Mouse (Mus musculus): ENCODE data around the gene Epb41l2. TPM values are rescaled to one million over a fixed set of nuclear protein-coding genes. Genes with fewer than 3 reads are reported as not detected.

The Epb41l2 gene
- total RNA-seq, 1 experiment from 2014 or later = 77.6 TPM

DNA sequence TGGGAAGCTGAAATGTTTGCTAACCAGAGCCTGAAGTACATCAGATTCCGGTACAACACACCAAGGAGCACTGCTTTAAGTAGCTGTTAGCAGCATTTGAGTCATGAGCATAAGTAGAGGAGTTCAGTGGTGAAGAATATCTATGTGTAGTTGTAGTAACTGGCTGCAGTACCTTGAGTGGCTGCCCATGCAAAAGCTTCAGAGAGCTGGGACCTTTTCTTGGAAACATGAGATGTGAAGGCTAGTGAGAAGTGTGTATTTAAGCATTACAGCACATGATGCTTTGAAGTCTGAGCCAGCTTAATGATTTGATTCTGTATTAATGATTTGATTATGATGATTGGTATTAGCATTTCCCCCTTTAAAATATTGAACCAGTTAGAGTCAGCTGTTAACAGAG is 34.1 kb downstream of the Epb41l2 start:
- no peak for ATAC-seq (replicated peaks; ENCODE audit: insufficient number of reproducible peaks, low FRiP score, low TSS enrichment, poor library complexity, severe bottlenecking)

DNA sequence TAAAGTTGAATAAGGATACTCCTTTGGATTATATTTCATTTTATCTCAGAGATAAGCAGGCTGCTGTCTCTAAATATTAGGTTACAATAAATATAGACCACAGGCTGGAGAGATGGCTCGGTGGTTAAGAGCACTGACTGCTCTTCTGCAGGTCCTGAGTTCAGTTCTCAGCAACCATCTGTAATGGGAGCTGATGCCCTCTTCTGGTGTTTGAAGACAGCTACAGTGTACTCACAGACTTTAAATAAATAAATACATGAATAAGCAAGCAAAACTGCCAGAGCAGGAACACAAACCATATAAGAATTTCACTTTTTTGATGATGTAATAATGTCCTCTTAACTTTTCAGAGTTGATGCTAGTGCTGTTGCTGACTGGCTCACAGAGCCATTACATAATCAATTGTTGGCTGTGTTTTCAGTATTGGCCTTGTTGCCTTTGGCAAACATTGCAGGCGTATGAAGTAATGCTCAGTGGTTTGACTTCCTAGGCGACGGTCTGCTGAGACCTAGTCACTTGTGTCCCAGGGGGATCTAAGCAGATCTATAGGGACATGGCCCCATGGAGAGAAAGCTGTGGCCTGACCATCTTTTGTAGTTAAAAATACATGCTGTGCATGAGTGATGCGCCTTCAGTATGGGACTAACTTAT is 35.8 kb downstream of the Epb41l2 start:
- no peak for ATAC-seq (replicated peaks; ENCODE audit: insufficient number of reproducible peaks, low FRiP score, low TSS enrichment, poor library complexity, severe bottlenecking)

DNA sequence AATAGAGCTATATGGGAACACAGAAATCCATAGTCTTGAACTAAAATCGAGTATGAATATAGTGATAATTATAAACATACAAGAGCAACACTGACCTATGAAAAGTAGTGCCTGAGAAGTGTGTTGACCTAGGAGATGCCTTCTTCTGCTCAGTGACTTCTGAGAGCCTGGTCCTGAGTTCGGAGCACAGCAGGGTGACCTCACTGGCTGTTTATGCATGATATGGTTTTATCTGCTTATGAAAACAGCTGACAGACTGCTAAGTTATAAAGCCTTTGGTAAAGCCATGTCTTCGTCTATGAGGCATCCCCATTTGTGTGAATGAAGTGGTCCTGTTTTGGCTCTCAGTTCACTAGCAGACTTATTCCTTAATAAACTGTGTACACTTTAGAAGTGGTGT is 37.3 kb downstream of the Epb41l2 start:
- ATAC-seq (replicated peaks; ENCODE audit: insufficient number of reproducible peaks, low FRiP score, low TSS enrichment, poor library complexity, severe bottlenecking) = no peak

DNA sequence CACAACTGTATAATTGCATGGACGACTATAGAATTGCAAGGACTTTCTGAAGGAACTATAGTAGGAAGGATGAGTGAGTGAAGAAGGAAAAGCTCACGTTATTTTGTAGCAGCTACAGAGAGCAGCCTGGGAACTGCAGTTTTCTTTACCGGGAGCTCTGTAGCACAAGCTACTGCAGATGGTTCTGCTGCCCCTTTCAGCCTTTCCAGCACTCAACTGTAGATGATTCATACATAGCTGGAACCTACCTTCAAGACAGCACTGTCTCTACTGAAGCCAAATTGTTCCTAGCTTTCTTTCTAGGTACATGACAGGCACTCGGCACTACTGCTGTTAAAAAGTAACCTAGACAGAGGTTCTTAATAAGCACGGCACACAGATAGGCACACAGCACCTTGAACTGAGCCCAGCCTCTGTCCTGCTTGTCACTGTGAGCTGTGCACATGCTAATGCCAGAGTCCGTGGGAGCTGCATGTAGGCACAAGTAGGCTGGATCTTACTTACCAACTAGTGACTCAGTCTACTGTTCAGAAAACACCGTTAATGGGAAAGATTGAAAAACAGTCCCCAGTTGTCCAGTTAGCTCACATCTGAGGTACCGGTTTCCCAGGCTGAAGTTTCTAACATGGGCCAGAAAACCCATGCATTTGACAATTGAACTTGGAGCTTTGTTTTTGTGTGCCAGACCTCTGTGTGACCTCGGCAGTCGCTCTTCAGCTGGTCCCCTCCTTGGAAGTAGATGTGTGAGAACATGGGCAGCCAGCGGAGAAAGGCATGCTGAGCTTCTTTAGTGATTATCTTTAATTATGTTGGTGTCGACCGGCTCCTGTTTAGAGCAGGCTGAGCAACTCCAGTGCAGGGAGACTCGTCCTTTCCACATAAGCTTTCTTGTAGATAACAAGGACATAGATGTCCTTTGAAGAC is 38.4 kb downstream of the Epb41l2 start:
- ATAC-seq (replicated peaks; ENCODE audit: insufficient number of reproducible peaks, low FRiP score, low TSS enrichment, poor library complexity, severe bottlenecking) = no peak

DNA sequence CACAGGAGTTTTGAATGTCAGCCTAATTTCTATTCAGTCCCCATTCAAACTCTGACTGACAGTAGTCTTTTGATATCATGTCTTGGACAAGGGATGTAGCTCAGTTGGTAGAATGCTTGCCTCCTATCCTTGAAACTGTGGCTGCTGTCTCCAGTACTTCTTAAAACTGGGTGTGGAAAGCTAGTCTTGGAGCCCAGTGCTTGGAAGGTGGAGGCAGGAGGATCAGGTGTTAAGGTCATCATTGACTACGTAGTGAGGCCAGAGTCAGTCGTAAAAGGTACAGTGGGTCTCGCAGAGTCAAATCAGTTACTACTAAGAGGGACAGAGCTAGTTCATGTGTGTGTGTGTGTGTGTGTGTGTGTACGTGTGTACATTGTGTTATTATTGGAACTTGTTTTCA is 39.4 kb downstream of the Epb41l2 start:
- ATAC-seq (replicated peaks; ENCODE audit: insufficient number of reproducible peaks, low FRiP score, low TSS enrichment, poor library complexity, severe bottlenecking) = no peak

DNA sequence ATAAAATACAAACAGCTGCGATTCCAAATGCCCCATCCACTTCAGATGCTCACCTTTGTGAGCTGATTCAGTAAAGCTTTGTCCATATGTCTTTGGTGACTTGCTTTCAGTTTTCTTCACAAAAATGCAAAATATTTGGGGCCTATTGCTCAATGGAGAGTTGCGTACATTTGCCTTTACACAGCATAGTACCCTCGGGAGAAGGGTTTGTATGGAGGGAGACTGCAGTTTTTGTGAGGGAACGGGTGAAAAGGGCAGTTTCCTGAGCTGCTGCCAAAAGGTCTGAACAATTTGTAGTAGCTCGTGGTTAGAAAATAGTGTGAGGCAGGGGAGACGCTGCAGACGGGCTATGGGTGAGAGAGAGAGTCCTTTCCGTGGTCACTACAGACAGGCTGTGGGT is 40.5 kb downstream of the Epb41l2 start:
- ATAC-seq (replicated peaks; ENCODE audit: insufficient number of reproducible peaks, low FRiP score, low TSS enrichment, poor library complexity, severe bottlenecking) = no peak

DNA sequence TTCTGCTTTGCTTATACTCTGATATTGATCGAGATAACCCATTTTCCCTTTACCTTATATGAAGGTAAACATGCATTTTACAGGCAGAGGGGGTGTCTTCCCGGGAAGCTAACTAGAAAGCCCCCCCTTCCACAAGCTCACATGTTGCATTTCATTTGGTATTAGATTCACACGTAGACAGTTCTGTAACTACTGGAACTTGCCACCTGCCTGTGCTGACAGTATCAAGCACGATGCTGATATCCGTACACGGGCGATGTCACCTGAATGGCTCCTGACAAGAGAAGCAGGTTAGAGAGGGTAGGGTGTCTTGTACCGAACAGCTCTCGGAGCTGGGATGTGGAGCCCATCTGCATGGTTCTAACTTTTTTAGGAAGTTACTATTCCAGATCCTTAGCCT is 41.0 kb downstream of the Epb41l2 start:
- no peak for ATAC-seq (replicated peaks; ENCODE audit: insufficient number of reproducible peaks, low FRiP score, low TSS enrichment, poor library complexity, severe bottlenecking)

DNA sequence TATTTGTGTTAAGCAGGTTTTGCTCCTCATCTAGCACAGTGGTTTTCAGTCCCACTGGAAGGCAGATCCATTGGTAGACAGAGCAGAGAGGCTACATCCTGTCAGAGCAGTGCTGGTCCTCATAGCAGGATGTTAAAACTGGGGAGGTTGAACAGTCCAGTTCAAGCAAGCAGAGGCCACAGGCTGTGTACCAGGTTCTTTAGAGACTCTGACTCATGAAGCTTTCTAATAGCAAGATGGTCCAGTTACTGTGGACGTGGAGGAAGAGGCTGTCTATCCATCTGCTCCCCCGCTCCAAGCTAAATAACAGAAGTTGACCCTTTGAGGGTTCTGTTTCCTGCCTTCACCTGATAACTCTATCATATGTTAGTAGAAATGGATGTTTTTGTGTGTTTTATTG is 41.8 kb downstream of the Epb41l2 start:
- ATAC-seq (replicated peaks; ENCODE audit: insufficient number of reproducible peaks, low FRiP score, low TSS enrichment, poor library complexity, severe bottlenecking) = no peak

DNA sequence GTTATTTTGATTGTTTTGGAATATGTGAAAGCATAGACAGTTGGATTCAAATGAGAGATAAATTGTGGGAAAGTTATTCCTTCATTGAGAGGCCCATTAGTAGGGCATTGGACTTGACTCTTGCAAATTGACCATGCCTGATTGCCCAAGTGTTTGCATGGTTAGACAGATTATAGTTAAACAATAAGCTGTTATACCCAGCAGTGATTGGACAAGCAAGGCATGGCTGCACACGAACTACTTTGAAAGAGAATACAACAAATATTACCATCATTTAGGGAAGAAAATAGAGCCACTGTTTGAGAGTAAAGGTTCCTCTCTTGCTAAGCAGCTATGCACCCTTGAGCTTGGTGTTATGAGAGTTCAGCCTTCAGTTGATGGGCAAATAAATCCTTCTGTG is 43.3 kb downstream of the Epb41l2 start:
- no peak for ATAC-seq (replicated peaks; ENCODE audit: insufficient number of reproducible peaks, low FRiP score, low TSS enrichment, poor library complexity, severe bottlenecking)

DNA sequence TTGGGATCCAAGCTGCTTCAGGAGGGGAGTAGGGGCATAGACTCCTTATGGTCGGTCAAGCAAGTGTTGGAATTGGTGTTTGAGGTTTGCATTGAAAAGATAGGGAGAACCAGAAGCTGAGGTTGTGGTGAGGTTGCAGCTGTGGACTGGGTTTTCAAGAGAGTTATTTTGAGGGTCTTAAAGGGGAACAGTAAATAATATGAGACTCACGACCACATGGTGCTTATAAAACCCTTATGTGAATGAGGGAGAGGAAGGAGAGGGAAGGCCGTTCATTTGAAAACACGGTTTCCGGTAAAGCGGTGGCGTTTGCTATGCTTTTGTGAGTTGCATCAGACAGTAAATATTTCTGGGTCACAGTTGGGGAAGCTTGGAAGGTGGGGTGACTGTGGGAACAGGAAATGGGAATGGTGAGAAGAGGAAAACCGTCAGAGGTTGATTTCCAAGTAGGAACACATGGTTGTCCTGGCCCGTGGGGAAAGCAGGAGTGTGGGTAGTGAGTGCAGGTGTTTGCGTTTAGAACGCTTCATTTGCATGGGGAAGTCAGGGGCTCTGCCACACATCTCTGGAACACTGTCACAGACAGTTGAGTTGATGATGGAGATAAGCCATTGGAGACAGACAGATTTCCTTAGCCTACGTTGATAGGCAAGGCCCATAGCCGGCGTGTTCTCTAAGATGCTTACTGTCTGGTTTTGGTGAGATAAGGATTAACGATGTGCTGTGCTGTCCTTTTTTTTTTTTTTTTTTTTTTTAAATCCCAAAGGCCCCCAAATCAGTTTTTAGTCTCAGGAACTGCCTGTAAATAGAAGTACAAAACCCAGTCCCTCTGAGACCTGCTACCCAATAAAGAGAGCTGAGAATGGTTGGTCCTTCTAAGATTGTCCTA is 44.5 kb downstream of the Epb41l2 start:
- ATAC-seq (replicated peaks; ENCODE audit: insufficient number of reproducible peaks, low FRiP score, low TSS enrichment, poor library complexity, severe bottlenecking) = no peak

DNA sequence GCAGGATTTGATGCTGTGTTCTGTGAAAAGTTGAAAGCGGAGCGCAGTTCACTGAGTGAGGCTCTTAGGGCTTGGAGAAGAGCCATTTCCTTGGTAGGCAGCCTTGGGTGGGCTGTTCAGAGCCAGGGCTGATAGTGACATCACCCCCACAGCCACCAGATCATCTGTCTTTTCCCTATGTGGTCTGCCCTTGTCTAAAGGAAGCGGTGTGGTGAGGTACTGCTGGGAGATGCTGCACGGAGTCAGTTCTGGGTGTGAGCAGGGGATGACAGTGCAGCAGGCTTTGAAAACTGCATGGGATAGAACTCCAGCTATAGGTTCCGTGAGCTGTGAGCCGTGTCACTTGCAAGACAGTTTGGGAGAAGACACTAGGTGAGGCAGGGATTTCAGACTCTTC is 45.1 kb downstream of the Epb41l2 start:
- ATAC-seq (replicated peaks; ENCODE audit: insufficient number of reproducible peaks, low FRiP score, low TSS enrichment, poor library complexity, severe bottlenecking) = no peak

DNA sequence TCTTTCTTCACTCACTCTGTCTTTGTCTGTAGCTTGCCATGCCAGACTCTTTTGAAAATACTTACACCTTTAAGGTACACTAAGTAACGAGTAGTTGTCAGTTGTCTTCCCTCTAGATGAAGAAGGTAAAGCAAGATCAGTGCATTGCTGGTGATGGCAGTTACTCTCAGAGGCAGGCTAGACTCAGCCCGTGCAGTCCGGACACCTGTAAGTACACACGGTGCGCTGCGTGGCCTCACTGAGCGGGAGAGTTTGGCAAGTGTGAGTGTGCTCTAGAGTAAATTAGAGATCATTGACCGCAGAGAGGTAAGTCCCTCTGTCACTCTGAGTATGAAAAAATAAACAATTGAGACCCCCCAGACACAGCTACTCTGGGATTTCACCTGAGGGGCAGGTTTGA is 46.0 kb downstream of the Epb41l2 start:
- no peak for ATAC-seq (replicated peaks; ENCODE audit: insufficient number of reproducible peaks, low FRiP score, low TSS enrichment, poor library complexity, severe bottlenecking)

DNA sequence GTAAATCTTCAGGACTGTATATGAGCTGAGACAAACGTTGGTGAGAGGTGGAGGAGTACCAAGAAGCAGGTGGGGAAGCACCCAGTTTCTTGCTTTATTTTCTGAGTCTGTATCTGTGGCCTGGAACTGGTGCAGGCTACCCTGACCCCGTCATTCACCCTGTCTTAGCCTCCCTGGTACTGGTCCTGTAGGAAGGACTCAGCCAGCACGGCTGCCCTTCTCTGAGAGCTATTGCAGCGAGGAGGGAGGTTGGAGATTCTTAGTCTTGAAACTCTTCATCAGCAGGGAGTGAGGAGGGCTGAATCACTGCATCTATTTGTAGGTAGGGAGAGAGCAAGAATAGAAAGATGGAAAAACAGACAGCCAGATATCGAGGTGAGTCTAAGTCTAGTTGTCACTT is 47.1 kb downstream of the Epb41l2 start:
- no peak for ATAC-seq (replicated peaks; ENCODE audit: insufficient number of reproducible peaks, low FRiP score, low TSS enrichment, poor library complexity, severe bottlenecking)

DNA sequence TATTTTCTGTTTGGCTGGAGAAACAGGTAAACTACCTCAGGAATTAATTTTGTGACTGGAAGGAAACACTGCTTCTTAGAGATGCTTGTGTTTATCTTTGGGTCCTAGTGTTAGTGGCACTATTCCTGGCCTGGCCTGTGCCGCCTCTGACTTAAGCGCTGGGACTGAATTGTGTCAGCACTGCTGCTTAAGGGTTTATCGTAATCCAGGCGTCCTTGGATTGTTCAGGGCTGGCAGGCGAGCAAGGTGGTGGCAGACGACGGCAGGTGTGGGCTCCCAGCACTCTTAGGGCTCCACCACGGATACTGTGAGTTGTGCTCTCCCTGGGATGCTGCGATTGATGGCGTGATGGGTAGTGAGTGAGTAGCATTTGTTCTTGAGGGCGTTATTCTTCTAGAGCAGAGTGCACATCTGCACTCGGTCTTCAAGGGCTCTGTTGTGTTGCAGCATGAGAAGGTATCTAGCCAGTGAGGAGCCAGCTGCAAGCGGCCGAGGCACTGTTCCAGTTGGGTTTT is 48.6 kb downstream of the Epb41l2 start:
- no peak for ATAC-seq (replicated peaks; ENCODE audit: insufficient number of reproducible peaks, low FRiP score, low TSS enrichment, poor library complexity, severe bottlenecking)

DNA sequence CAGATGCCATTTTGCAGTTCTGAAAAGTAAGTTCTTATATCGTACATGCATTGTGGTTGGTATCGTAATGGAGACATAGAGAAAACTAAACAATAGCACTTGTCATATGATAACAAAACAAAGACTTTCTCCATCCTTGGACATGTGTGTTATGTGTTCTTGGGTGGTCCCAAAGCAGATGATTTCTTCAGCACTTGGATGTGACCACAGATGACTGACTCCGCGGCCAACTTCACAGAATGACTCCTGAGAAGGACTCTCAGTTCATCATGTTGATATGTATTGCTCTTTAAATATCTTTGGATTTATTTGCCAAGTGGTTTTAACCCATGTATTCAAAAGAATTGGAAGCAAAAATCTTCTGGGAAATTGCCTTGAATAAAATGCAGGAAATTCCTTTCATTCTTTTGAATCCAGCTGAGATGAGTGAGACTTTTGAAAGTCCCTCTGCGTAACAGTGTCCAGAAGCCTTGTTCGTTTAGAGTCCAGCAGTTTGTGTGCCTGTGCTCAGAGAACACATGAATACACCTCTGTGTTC is 52.3 kb downstream of the Epb41l2 start:
- no peak for ATAC-seq (replicated peaks; ENCODE audit: insufficient number of reproducible peaks, low FRiP score, low TSS enrichment, poor library complexity, severe bottlenecking)

DNA sequence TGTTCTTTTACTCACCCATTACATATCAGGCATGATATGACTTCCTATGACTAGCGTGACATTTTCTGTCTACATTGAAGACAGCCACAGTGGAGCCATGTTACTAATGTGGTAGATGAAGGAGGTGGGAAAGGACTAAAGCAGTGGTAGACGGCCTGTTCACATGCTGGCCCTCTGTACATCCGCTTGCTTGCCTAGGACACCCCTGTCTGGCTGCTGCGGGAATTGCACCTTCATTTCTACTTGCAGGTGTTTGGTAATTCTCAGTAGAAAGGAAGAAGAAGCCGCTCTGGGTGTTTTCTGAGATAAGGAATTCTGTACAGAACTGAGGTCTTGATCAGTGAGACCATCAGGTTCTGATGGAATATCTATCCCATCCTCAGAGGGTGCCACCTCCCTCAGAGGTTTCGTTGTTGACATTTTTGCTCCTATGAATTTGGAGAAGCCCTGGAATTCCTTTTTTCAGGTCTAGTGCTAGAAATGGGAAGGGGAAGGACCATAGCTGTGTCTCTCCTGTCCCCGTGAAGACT is 55.7 kb downstream of the Epb41l2 start:
- ATAC-seq (replicated peaks; ENCODE audit: insufficient number of reproducible peaks, low FRiP score, low TSS enrichment, poor library complexity, severe bottlenecking) = no peak

DNA sequence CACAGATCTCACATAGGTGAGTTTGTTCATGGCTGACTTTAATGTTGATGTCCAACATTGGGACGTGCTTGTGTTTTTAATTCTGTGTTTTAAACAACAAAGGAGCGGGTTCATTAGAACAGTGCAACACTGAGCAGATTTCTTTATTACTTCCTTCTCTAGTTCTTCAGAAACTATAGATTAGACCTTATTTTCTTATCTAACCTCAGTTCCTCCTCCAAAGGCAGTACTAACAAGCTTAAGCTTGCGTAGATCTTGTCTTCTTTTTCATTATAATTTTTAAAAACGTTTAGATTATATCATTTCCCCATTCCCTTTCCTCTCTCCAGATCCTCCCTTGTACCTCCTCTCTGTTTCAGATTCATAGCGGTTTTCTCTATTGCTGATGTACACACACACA is 57.1 kb downstream of the Epb41l2 start:
- ATAC-seq (replicated peaks; ENCODE audit: insufficient number of reproducible peaks, low FRiP score, low TSS enrichment, poor library complexity, severe bottlenecking) = no peak

DNA sequence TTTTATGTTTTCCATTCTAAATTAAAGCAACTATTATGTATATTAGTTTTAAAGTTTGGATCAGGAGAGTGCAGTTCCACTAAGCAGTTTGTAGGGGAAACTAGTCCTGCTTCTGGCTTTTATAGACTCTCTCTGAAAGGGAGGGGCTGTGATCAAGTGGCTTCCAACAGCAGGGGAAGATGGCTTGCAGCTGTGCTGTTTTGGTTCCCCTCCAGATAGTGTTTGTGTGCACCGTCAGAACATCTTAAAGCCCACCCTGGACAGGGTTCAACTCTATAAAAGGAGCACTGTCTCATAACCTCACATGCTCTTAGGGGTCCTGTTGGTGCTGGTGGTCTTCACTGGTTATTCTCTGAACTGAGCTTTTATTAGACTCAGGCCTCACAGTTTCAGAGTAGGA is 66.5 kb downstream of the Epb41l2 start:
- no peak for ATAC-seq (replicated peaks; ENCODE audit: insufficient number of reproducible peaks, low FRiP score, low TSS enrichment, poor library complexity, severe bottlenecking)

DNA sequence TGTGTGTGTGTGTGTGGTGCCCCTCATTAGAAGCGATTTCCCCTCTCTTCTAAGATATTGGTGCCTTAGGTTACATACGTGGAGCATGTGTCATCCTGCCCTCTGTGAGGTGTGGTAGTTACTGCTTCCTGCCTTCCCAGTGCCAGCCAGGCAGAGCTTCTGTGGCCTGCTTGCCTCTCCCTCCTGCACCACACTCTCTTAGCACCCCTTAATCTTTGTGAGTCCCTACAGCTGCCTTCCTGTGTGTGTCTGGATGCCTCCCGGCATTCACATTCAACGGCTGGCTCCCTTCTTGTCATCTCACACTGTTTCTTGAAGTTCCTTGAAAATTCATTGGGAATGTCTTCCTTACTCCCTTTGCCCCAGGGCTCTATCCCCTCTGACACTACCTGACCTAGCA is 67.2 kb downstream of the Epb41l2 start:
- no peak for ATAC-seq (replicated peaks; ENCODE audit: insufficient number of reproducible peaks, low FRiP score, low TSS enrichment, poor library complexity, severe bottlenecking)
